Mouse (Mus musculus) forebrain, embryonic 10.5 days (tissue): ENCODE results near the gene Foxl1. TPM values are rescaled to one million over a fixed set of nuclear protein-coding genes. Genes with fewer than 3 reads are reported as not detected.

Experiments used
- DNase-seq: peaks from one replicate; pipeline ENCODE4 v3.0.0-alpha.2; 2017; ENCODE audit warnings: low spot score; ENCODE audit errors: extremely low spot score
- H3K27ac ChIP-seq: fragments of 300-500 bp; sonication (generic); 2 replicates; pipeline ENCODE4 v1.5.1; 2016; ENCODE audit warnings: mild to moderate bottlenecking
- H3K27me3 ChIP-seq: fragments of 300-500 bp; sonication (generic); 2 replicates; pipeline ENCODE4 v1.6.1; 2016; ENCODE audit warnings: mild to moderate bottlenecking; ENCODE audit not compliant: poor library complexity, severe bottlenecking
- H3K36me3 ChIP-seq: fragments of 300-500 bp; sonication (generic); replicated peaks from 2 replicates; pipeline ENCODE4 v1.6.1; 2016; ENCODE audit warnings: mild to moderate bottlenecking, moderate library complexity
- H3K4me1 ChIP-seq: fragments of 300-500 bp; sonication (generic); 2 replicates; pipeline ENCODE4 v1.6.1; 2016
- H3K4me3 ChIP-seq: fragments of 300-500 bp; sonication (generic); 2 replicates; pipeline ENCODE4 v1.5.1; 2016; ENCODE audit warnings: mild to moderate bottlenecking, moderate library complexity
- H3K9me3 ChIP-seq: fragments of 300-500 bp; sonication (generic); 2 replicates; pipeline ENCODE4 v1.6.1; 2016; ENCODE audit warnings: mild to moderate bottlenecking, moderate library complexity
- WGBS: fragments of 180-500 bp; shearing (Covaris S2); methylation state at CpG from one replicate; pipeline ENCODE4 v1.1.7; 2016; 5-methylcytosine and 5-hydroxymethylcytosine counted together
- microRNA-seq: library from miRNA; unstranded; fragments of <30 nt; microRNA quantifications from one replicate; pipeline ENCODE4, GENCODE M21; 2017
- polyA plus RNA-seq: library from polyadenylated mRNA; unstranded; fragments of >200 nt; fragmentation: Nextera tagmentation; extraction: Ambion mirVana; gene quantifications from 2 replicates; pipeline ENCODE4 v1.2.1, GENCODE M21; 2016

Gene Foxl1
- polyA plus RNA-seq, 1 experiment from 2014 or later = 0.76 TPM

DNA sequence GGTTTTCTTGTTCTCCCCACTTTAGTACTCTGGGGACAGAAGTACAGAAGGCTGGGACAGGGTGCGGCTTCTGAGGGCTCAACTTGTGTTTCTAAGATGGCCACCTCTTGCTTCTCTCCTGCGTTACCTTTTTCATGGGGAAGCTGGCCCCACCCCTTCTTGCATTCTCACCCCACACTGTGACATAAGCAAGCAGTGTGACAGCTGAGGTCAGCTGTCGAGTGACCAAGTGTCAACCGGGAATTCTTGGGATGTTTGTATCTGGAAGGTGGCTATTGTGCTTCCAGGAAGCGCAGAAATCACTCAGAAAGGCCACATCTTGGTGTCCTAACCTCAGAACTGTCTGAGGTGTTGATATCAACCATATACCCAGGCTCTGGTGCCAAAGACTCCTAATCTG, 40.3 kb downstream of the Foxl1 start:
- no peak for DNase-seq
- Histone ChIP-seq H3K27ac (no peak overlapping the region), H3K36me3 (no peaks in the 10 kb centered on the region), H3K9me3 (no peaks in the 10 kb centered on the region), H3K4me3 (no peak overlapping the region), H3K4me1 (peaks cover 63% of the 10 kb centered on the region), H3K27me3 (0 out of 2 replicates have a peak, but pooled peaks cover 19% of the 10 kb centered on the region)
- WGBS = 79% methylated on average over 5 of the region's 5 CpGs

DNA sequence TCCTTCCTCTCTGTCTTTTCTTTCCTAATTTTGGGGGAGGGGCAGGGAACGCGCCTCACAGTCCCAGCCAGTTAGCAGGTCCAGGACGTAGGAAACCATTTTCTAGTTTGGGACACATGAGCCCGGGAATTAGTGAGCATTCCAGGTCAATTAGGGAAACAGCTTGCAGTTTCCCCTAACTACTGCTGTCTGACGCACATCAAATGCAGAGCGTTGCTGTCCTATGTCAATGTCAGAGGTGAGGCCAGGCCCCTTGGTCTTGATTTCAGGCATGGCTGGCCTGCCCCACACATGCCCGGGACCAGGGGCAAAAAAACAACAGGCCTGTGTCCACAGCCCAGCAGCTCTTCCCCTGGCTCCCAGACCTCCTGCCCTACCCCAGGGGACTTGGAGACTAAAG, 42.4 kb downstream of the Foxl1 start:
- 0 out of 2 replicates have a peak, but pooled peaks cover 15% of the 10 kb centered on the region for H3K27me3 ChIP-seq
- H3K4me3 ChIP-seq = no peak overlapping the region
- no peaks in the 10 kb centered on the region for H3K9me3 ChIP-seq
- 57% methylated on average over 7 of the region's 7 CpGs for WGBS
- DNase-seq = no peak
- peak overlapping the region; percentile 68 for H3K27ac ChIP-seq
- H3K36me3 ChIP-seq = no peaks in the 10 kb centered on the region
- H3K4me1 ChIP-seq = peaks cover 67% of the 10 kb centered on the region

DNA sequence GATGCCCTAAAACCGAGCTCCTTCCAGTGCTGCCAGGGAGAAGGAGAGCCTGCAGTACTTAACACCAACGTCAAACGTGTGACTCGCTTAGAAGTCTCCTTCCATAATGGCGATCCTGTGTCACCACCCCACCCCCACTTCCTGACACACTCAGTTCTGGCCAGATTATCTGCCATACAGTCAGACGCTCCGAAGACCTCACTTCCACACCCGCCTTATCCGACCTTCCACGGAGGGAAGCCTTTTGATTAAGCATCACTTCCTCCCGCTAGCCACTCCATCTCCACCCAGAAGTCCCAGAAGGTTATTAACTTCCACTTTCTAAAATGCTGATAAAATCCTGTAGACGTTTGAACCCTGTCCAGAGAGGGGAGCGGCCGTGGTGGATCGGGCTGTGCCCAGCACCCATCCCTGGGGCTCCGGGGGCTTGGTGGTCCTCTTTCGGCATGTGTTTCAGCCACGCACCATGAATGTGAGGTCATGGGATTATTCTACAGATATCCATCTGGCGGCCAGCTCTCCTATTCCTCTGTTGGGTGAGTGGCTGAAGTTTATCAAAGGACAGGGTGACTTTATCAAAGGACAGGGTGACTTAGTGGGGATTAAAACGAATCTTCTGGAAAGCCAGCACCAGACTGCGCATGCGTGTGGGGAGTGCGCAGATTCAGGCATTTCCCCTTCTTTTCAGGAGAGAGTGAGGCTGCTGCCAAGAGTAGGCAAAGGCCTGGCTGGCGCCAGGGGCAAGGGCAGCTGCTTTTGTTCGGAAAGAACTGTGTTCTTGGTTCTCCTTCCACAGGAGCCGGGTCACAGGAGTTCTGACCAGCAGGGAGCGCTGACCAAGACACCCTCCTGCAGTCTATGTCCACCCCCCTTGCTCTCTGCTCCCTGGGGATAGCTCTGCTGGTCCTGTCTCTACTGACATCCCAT, 43.1 kb downstream of the Foxl1 start:
- H3K36me3 ChIP-seq = no peaks in the 10 kb centered on the region
- peak overlapping the region; percentile 68 for H3K27ac ChIP-seq
- 76% methylated on average over 27 of the region's 27 CpGs for WGBS
- 0 out of 2 replicates have a peak, but pooled peaks cover 8% of the 10 kb centered on the region for H3K27me3 ChIP-seq
- peaks cover 72% of the 10 kb centered on the region for H3K4me1 ChIP-seq
- no peak overlapping the region for H3K4me3 ChIP-seq
- no peak for DNase-seq
- no peaks in the 10 kb centered on the region for H3K9me3 ChIP-seq

DNA sequence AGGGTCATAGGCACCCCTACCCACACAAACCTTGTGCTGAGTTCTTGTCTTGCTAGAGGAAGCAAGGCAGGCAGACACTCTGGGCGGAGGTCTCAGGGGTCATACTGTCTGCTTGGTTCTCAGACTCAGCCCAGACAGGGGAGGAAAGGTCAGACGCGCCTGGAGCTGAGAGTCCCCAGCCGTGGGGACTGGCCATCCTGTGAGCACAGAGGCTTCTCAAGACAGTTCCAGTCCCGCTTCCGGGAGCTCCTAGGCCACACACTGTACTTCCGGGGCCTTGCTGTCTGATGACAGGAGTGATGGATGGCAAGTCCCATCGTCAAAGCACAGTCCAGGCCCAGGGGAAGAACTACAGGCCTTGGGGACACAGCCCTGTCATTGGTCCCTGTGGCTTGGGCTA, 44.8 kb downstream of the Foxl1 start:
- no peaks in the 10 kb centered on the region for H3K9me3 ChIP-seq

DNA sequence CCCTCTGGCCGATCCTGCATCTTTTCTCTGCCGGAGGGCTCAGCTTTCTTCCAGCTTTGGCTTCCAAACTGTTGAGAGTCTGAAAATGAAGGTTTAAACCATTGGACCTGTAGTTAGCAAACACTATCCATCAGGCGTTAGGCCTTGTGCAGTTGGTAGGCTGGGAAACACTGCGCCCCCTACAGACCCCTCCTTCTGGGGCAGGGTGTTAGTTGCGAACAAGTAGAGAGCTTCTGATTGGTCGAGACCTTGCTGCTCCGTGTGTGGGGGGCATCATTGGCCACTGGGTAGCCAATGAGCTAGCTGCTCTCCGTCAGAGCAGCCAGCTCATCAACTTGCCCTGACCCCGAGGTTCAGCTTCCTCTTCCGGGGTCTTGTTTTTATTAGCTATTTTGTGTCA, 46.4 kb downstream of the Foxl1 start:
- Histone ChIP-seq H3K4me1 (peaks cover 68% of the 10 kb centered on the region), H3K36me3 (no peaks in the 10 kb centered on the region), H3K9me3 (no peaks in the 10 kb centered on the region), H3K27me3 (0 out of 2 replicates have a peak, but pooled peaks cover 20% of the 10 kb centered on the region), H3K4me3 (no peak overlapping the region), H3K27ac (no peak overlapping the region)
- peak; percentile 27 for DNase-seq
- WGBS = 69% methylated on average over 10 of the region's 10 CpGs

More for the DNA sequence above, 44.8 kb downstream of the Foxl1 start:
- DNase-seq = no peak
- H3K4me1 ChIP-seq = peaks cover 77% of the 10 kb centered on the region
- no peaks in the 10 kb centered on the region for H3K36me3 ChIP-seq
- no peak overlapping the region for H3K27ac ChIP-seq
- H3K27me3 ChIP-seq = 0 out of 2 replicates have a peak, but pooled peaks cover 12% of the 10 kb centered on the region
- WGBS = 84% methylated on average over 8 of the region's 8 CpGs
- no peak overlapping the region for H3K4me3 ChIP-seq

DNA sequence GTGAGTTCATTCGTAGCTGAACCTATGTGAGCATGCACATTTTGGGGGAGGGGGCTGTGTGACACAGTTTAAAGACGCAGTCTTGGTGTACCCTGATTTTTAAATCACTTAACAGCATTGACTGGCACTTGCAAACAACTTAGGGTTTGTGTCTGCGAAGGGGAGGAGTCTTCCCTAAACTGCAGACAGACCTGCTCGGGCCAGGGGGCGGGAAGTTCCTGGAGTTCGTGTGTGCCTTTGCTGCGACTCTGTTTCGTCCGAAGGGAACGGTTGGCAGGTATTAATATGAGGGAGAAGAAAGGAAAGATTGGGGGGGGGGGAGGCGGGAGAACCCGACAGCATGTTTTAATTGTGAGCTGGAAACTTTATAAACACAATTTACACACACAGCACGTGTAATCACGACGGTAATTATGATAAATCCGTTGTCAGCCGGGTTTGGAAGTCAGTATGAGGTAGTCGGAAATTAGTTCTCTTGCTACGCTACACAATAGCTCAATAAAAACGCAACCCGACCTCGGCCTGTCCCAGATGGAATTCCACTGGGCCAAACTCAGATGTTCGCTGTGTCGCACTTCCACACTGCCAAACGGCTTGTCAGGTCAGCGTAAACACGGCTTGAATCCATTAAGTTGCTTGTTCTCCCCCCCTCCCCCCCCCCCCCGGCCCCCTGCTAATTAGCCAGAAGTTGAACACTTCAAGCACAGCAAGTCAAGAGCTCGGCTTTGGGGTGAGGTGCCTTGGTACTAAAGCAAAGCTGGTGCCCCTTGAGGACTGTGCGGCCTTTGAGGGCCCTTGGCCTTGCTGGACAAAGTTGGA, 47.2 kb downstream of the Foxl1 start:
- Histone ChIP-seq H3K4me3 (no peak overlapping the region), H3K9me3 (no peaks in the 10 kb centered on the region), H3K36me3 (no peaks in the 10 kb centered on the region), H3K27ac (peak overlapping the region; percentile 66), H3K27me3 (0 out of 2 replicates have a peak, but pooled peaks cover 21% of the 10 kb centered on the region), H3K4me1 (peaks cover 63% of the 10 kb centered on the region)
- DNase-seq = peak; percentile 21
- WGBS = 57% methylated on average over 30 of the region's 30 CpGs

DNA sequence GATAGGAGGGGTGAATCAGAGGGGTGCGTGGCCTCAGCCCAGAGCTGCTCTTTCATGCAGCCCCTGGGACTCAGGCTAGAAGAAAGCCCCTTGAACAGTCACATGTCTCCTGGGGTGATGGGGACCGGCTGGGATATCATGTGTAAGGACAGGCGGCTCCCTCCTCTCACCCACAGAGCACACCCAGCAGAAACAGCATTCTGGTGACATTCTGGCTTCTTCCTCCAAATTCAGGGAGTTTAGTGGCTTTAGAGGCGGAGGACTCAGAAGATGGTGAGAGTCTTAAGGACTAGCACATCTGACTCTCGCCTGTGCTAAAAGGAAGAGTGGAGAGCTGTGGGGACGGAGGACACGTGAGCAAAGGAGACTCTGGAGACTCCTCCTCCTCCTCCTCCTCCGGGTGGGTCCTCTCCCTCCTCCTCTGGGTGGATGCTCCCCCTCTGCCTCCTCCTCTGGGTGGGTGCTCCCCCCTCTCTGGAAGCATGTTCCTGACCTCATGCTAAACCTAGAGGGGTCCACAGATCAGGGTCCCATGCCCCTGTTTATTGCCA, 47.9 kb downstream of the Foxl1 start:
- Histone ChIP-seq H3K4me3 (no peak overlapping the region), H3K4me1 (peaks cover 60% of the 10 kb centered on the region), H3K27ac (peak overlapping the region; percentile 66), H3K9me3 (no peaks in the 10 kb centered on the region), H3K36me3 (no peaks in the 10 kb centered on the region), H3K27me3 (0 out of 2 replicates have a peak, but pooled peaks cover 21% of the 10 kb centered on the region)
- WGBS = 79% methylated on average over 8 of the region's 8 CpGs
- DNase-seq = no peak

DNA sequence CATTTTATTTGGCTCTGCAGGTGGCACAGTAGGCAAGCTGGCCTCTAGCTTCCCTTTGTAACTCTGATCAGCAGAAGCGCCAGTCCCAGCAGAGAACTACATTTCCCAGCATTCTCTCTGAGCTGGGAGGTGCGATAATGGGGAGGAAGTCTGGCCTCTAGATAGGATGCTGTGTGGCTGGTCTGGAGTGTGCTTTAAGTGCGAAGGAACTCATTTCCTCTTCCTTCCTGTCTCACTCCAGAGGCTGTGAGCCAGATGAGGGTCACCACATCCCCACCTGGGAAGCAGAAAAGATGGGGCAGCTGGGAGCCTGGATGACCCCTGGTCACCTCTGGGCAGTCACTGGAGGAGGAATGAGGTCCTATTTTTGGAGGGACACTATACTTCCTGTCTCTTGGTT, 48.6 kb downstream of the Foxl1 start:
- DNase-seq = no peak
- 0 out of 2 replicates have a peak, but pooled peaks cover 17% of the 10 kb centered on the region for H3K27me3 ChIP-seq
- no peaks in the 10 kb centered on the region for H3K9me3 ChIP-seq
- no peak overlapping the region for H3K4me3 ChIP-seq
- WGBS = 25% methylated on average over 3 of the region's 3 CpGs
- H3K4me1 ChIP-seq = peaks cover 60% of the 10 kb centered on the region
- H3K27ac ChIP-seq = no peak overlapping the region
- H3K36me3 ChIP-seq = no peaks in the 10 kb centered on the region

Small RNA genes lying within 50 kb of the gene (microRNA-seq; reads per million reads assigned to microRNA genes)
- gene Gm27530 = not detected

Other genes starting within 250 kb of the Foxl1 start
- 2.5 and 2.9 TPM in 2 replicates for gene Foxf1, start 43.6 kb upstream of the Foxl1 start, polyA plus RNA-seq
- 69.1 and 69.5 TPM in 2 replicates for gene Mthfsd, start 19.5 kb upstream of the Foxl1 start, polyA plus RNA-seq
- 4.6 and 6.1 TPM in 2 replicates for gene Foxc2, start 11.8 kb upstream of the Foxl1 start, polyA plus RNA-seq